Mouse (Mus musculus) liver, adult 2 months (tissue): ENCODE measurements around the gene Magi2. TPM values are rescaled to one million over a fixed set of nuclear protein-coding genes. Genes with fewer than 3 reads are reported as not detected.
A peak's percentile ranks its signal among the peaks of the same experiment; 100 is the strongest.

Source experiments
- DNase-seq: peaks from one replicate; pipeline ENCODE4 v3.0.0-alpha.2; 2011; ENCODE audit warnings: low read depth, low spot score; ENCODE audit errors: extremely low read depth
- H3K27ac ChIP-seq: fragments of 200-500 bp; replicated peaks from 2 replicates; pipeline ENCODE4 v1.5.1; 2012; ENCODE audit warnings: low read depth, mild to moderate bottlenecking, control low read depth, inconsistent platforms, low read length; ENCODE audit not compliant: insufficient read depth
- H3K27me3 ChIP-seq: fragments of 200-500 bp; 2 replicates; pipeline ENCODE4 v1.6.1; 2012; ENCODE audit warnings: mild to moderate bottlenecking, moderate library complexity, low read length, inconsistent platforms; ENCODE audit not compliant: control insufficient read depth, insufficient read depth
- H3K36me3 ChIP-seq: fragments of 200-500 bp; 2 replicates; pipeline ENCODE4 v1.6.1; 2012; ENCODE audit warnings: low read length, inconsistent platforms; ENCODE audit not compliant: control insufficient read depth, insufficient read depth
- H3K4me1 ChIP-seq: fragments of 200-500 bp; 2 replicates; pipeline ENCODE4 v1.6.1; 2011; ENCODE audit warnings: low read length; ENCODE audit not compliant: control insufficient read depth, insufficient read depth
- H3K4me3 ChIP-seq: fragments of 200-500 bp; 2 replicates; pipeline ENCODE4 v1.5.1; 2011; ENCODE audit warnings: low read depth, mild to moderate bottlenecking, control low read depth, low read length, moderate library complexity; ENCODE audit not compliant: insufficient read depth
- H3K79me2 ChIP-seq: fragments of 200-500 bp; 2 replicates; pipeline ENCODE4 v1.6.1; 2012; ENCODE audit warnings: inconsistent platforms, mild to moderate bottlenecking, low read length, moderate library complexity; ENCODE audit not compliant: control insufficient read depth, insufficient read depth
- H3K9ac ChIP-seq: fragments of 200-500 bp; 2 replicates; pipeline ENCODE4 v1.6.1; 2012; ENCODE audit warnings: low read depth, mild to moderate bottlenecking, control low read depth, inconsistent platforms, low read length
- CTCF ChIP-seq: fragments of 200-500 bp; IDR thresholded peaks from 2 replicates; pipeline ENCODE4 v1.5.1; 2011; ENCODE audit warnings: low read depth, low read length, control low read depth
- POLR2A ChIP-seq: fragments of 200-500 bp; IDR thresholded peaks from 2 replicates; pipeline ENCODE4 v1.6.1; 2011; ENCODE audit warnings: low read length, control low read depth; ENCODE audit not compliant: insufficient read depth; ENCODE audit errors: extremely low read depth
- WGBS: fragments of 180-500 bp; shearing (Covaris S2); methylation state at CpG from one replicate; pipeline ENCODE4 v1.1.7; 2018; 5-methylcytosine and 5-hydroxymethylcytosine counted together
- polyA plus RNA-seq: library from polyadenylated mRNA; depleted of rRNA; stranded (reverse); fragments of >200 nt; gene quantifications from 2 replicates; pipeline ENCODE4 v1.2.3, GENCODE M21; 2012
- total RNA-seq: library from RNA; depleted of rRNA; stranded (reverse); fragments of >200 nt; gene quantifications from 2 replicates; pipeline ENCODE4 v1.2.3, GENCODE M21; 2014

Magi2 gene
- total and polyA plus RNA-seq, 2 experiments = 0.06 to 0.18 TPM

- no peak overlapping the region for H3K4me3 ChIP-seq
- H3K36me3 ChIP-seq = no peaks in the 10 kb centered on the region
- H3K9ac ChIP-seq = no peak overlapping the region
- TF ChIP-seq CTCF (no peak), POLR2A (no peak)
- H3K27me3 ChIP-seq = no peaks in the 10 kb centered on the region
- WGBS = 74% methylated on average over 5 of the region's 5 CpGs
- no peaks in the 10 kb centered on the region for H3K79me2 ChIP-seq
- no peak overlapping the region for H3K27ac ChIP-seq
- DNase-seq = no peak
- H3K4me1 ChIP-seq = no peaks in the 10 kb centered on the region
These were observed 380.9 kb downstream of the Magi2 start for GRCm38 (mm10) chr5:19607700-19608099.

DNA sequence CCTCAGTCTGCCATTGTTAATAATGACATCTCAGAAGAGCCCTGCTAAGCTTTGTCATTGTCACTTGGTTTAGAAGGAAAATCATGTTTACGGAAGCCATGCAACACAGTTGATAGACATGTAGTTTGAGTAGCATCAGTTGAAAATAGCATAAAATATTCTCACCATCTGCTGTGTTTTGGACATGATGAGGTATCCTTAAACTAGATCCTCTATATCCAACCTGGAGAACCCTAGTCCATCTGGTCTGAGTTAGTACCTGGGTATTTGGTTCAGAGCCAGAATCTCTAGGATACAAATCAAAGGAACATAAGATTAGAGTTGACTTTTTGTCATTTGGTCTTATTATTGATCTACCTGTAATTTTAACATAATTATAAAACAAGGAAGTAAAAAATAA is 385.0 kb downstream of the Magi2 start:
- WGBS = 95% methylated on average over 1 of the region's 1 CpGs

GRCm38 (mm10) chr5:19621678-19622077 is 394.8 kb downstream of the Magi2 start:
- H3K79me2 ChIP-seq = no peaks in the 10 kb centered on the region
- H3K27me3 ChIP-seq = no peaks in the 10 kb centered on the region
- DNase-seq = no peak
- H3K36me3 ChIP-seq = no peaks in the 10 kb centered on the region
- no peaks in the 10 kb centered on the region for H3K4me1 ChIP-seq
- no peak overlapping the region for H3K27ac ChIP-seq
- no peak overlapping the region for H3K4me3 ChIP-seq
- no peak for TF ChIP-seq CTCF
- no peak for TF ChIP-seq POLR2A
- WGBS = 80% methylated on average over 5 of the region's 5 CpGs
- H3K9ac ChIP-seq = no peak overlapping the region

More for the DNA sequence above, 385.0 kb downstream of the Magi2 start:
- no peak overlapping the region for H3K4me3 ChIP-seq
- H3K27ac ChIP-seq = no peak overlapping the region
- no peaks in the 10 kb centered on the region for H3K4me1 ChIP-seq
- no peaks in the 10 kb centered on the region for H3K36me3 ChIP-seq
- DNase-seq = no peak
- no peak overlapping the region for H3K9ac ChIP-seq
- TF ChIP-seq CTCF (no peak), POLR2A (no peak)
- H3K27me3 ChIP-seq = no peaks in the 10 kb centered on the region
- H3K79me2 ChIP-seq = no peaks in the 10 kb centered on the region

- no peaks in the 10 kb centered on the region for H3K4me1 ChIP-seq
- TF ChIP-seq CTCF (no peak), POLR2A (no peak)
- no peak overlapping the region for H3K4me3 ChIP-seq
- no peak for DNase-seq
- H3K27ac ChIP-seq = no peak overlapping the region
- H3K36me3 ChIP-seq = no peaks in the 10 kb centered on the region
- H3K27me3 ChIP-seq = no peaks in the 10 kb centered on the region
- no peak overlapping the region for H3K9ac ChIP-seq
- no peaks in the 10 kb centered on the region for H3K79me2 ChIP-seq
- 84% methylated on average over 1 of the region's 1 CpGs for WGBS
These were observed 407.1 kb downstream of the Magi2 start for GRCm38 (mm10) chr5:19633976-19634375.

GRCm38 (mm10) chr5:19637789-19638188 is 411.0 kb downstream of the Magi2 start:
- H3K36me3 ChIP-seq = no peaks in the 10 kb centered on the region
- WGBS = 60% methylated on average over 2 of the region's 2 CpGs
- H3K79me2 ChIP-seq = no peaks in the 10 kb centered on the region
- TF ChIP-seq CTCF (no peak), POLR2A (no peak)
- H3K9ac ChIP-seq = no peak overlapping the region
- no peak overlapping the region for H3K4me3 ChIP-seq
- no peaks in the 10 kb centered on the region for H3K27me3 ChIP-seq
- H3K27ac ChIP-seq = no peak overlapping the region
- no peak for DNase-seq
- no peaks in the 10 kb centered on the region for H3K4me1 ChIP-seq

DNA sequence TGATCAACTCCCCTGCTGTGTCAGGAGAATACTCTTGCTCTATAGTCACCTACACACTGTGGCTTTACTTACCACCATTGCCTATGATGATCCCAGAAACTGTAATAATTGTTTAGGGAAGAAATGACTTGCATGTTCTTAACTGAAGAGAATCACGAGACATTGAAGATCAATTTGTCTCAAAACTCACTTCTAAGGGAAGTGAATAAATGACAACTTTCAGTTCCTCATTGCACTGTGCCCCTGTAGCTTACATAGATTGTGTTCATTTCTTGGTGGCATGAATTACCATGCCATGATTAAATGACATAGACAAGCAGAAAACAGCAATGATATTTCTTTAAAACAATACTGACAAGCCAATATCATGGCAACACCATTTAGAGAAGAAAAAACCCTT is 429.1 kb downstream of the Magi2 start:
- H3K27me3 ChIP-seq = no peaks in the 10 kb centered on the region
- H3K9ac ChIP-seq = no peak overlapping the region
- no peaks in the 10 kb centered on the region for H3K79me2 ChIP-seq
- H3K36me3 ChIP-seq = no peaks in the 10 kb centered on the region
- no peaks in the 10 kb centered on the region for H3K4me1 ChIP-seq
- no peak for TF ChIP-seq CTCF
- no peak for TF ChIP-seq POLR2A
- no peak overlapping the region for H3K4me3 ChIP-seq
- H3K27ac ChIP-seq = no peak overlapping the region
- 73% methylated on average over 1 of the region's 1 CpGs for WGBS
- peak; percentile 24 for DNase-seq
